17 mouse cellular contexts compared by ENCODE assay signal in the genomic region with DNA sequence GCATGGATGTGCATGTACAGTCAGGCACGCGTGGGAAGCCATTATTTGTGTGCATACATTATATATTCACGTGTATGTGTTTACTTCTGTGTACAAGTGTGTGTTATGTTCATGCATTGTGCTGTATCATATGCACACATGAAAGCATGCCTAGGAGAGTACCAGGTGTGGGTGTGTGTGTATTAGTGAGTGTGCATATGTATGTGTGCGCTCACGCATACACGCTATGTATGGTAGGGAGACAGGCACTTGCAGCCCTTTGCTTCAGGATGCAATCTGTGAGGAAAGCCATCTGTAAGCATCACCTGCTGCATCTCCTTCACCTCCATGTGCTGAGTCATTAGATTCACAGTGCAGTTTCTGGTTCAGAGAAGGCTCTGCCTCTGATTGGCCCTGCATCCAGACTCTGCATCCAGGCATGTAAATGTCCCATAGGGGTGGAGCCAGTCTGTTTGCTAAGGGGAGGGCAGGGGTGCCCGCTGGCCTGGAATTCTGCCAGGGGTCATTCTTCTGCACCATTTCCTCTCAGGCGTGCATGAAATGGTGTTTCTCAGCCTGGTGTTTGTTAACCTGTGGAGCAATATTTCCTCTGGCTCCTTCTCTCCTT. TPM values are rescaled to one million over a fixed set of nuclear protein-coding genes. Genes with fewer than 3 reads are reported as not detected.
DNase-seq lines count a peak whose midpoint lies in the region; ATAC-seq lines count a peak whose summit lies in the region.
"Had no signal": no experiment of that assay in that cellular context is flagged by ENCODE, and none has a peak within 500 bp of the region (broad histone marks: within the 10 kb centered on the region; RNA-seq: fewer than 3 reads in every experiment).

No protein-coding gene starts in this region.

- WGBS in hindbrain, embryonic 13.5 days: 82% methylated on average over 8 of the region's 8 CpGs
- WGBS in hindbrain, embryonic 10.5 days: 91% methylated on average over 8 of the region's 8 CpGs
- 86% methylated on average over 8 of the region's 8 CpGs for WGBS in hindbrain, embryonic 14.5 days
- WGBS in midbrain, embryonic 15.5 days: 86% methylated on average over 8 of the region's 8 CpGs

- peaks cover 11% of the 10 kb centered on the region; the same call in 1 of the 2 replicates for H3K9me3 ChIP-seq in hindbrain, embryonic 13.5 days
- H3K9me3 ChIP-seq in hindbrain, embryonic 10.5 days: peaks cover 46% of the 10 kb centered on the region
- peaks cover 8% of the 10 kb centered on the region for H3K9me3 ChIP-seq in hindbrain, embryonic 14.5 days (ENCODE audit: control insufficient read depth, low read length)
- H3K9me3 ChIP-seq in midbrain, embryonic 15.5 days: 0 out of 2 replicates have a peak, but pooled peaks cover under 1% of the 10 kb centered on the region

- H3K4me2 ChIP-seq in hindbrain, embryonic 13.5 days: no peak overlapping the region
- H3K4me2 ChIP-seq in hindbrain, embryonic 14.5 days (replicated peaks): no peak overlapping the region
- H3K4me2 ChIP-seq in midbrain, embryonic 15.5 days: no peak overlapping the region
- H3K4me2 ChIP-seq: embryonic facial prominence, embryonic 12.5 days; heart, embryonic 15.5 days; limb, embryonic 15.5 days; lung, embryonic 15.5 days; neural tube, embryonic 13.5 days had no signal

- DNase-seq in hindbrain, embryonic 10.5 days (ENCODE audit: low spot score): no peak
- DNase-seq in brain, adult 2 months (ENCODE audit: low read depth, low spot score): peak; percentile 50
- DNase-seq in hindbrain, embryonic 14.5 days (ENCODE audit: low spot score): no peak
- DNase-seq in ovary, postnatal 36 days (ENCODE audit: low spot score): no peak
- no peak for DNase-seq in left cerebral cortex, adult 11 months (ENCODE audit: low spot score)
- no peak for DNase-seq in urinary bladder, adult 2 months (ENCODE audit: low spot score)
- DNase-seq: adrenal gland, adult 8-10 months; gastrocnemius, postnatal 14 days had no signal

- no peak overlapping the region for H3K9ac ChIP-seq in hindbrain, embryonic 13.5 days
- no peak overlapping the region for H3K9ac ChIP-seq in hindbrain, embryonic 14.5 days
- no peak overlapping the region for H3K9ac ChIP-seq in midbrain, embryonic 15.5 days
- H3K9ac ChIP-seq: embryonic facial prominence, embryonic 12.5 days; heart, embryonic 15.5 days; limb, embryonic 15.5 days; lung, embryonic 15.5 days; neural tube, embryonic 13.5 days had no signal

- peaks cover 25% of the 10 kb centered on the region for H3K4me1 ChIP-seq in hindbrain, embryonic 13.5 days (replicated peaks)
- H3K4me1 ChIP-seq in hindbrain, embryonic 10.5 days (replicated peaks): no peaks in the 10 kb centered on the region
- 0 out of 2 replicates have a peak, but pooled peaks cover 7% of the 10 kb centered on the region for H3K4me1 ChIP-seq in hindbrain, embryonic 14.5 days (replicated peaks; ENCODE audit: control insufficient read depth, insufficient read depth, low read length)
- H3K4me1 ChIP-seq in midbrain, embryonic 15.5 days: peaks cover 12% of the 10 kb centered on the region; the same call in 1 of the 2 replicates
- H3K4me1 ChIP-seq: embryonic facial prominence, embryonic 12.5 days; heart, embryonic 15.5 days; limb, embryonic 15.5 days; lung, embryonic 15.5 days had no signal

- ATAC-seq in hindbrain, embryonic 13.5 days (ENCODE audit: low FRiP score): peak; percentile 54; the same call in 1 of the 2 replicates
- ATAC-seq in hindbrain, embryonic 14.5 days (ENCODE audit: low FRiP score): peak; percentile 21; the same call in 1 of the 2 replicates
- peak; percentile 33; the same call in 1 of the 2 replicates for ATAC-seq in midbrain, embryonic 15.5 days (replicated peaks)

- H3K27ac ChIP-seq in hindbrain, embryonic 13.5 days: no peak overlapping the region
- H3K27ac ChIP-seq in hindbrain, embryonic 10.5 days: no peak overlapping the region
- no peak overlapping the region for H3K27ac ChIP-seq in hindbrain, embryonic 14.5 days
- H3K27ac ChIP-seq in midbrain, embryonic 15.5 days: no peak overlapping the region
- H3K27ac ChIP-seq: embryonic facial prominence, embryonic 12.5 days; heart, embryonic 15.5 days; left cerebral cortex, adult 2 months; limb, embryonic 15.5 days; lung, embryonic 15.5 days; neural tube, embryonic 13.5 days had no signal

- peaks cover 20% of the 10 kb centered on the region for H3K36me3 ChIP-seq in hindbrain, embryonic 13.5 days
- H3K36me3 ChIP-seq in hindbrain, embryonic 10.5 days: peaks cover 9% of the 10 kb centered on the region; the same call in 1 of the 2 replicates
- H3K36me3 ChIP-seq in hindbrain, embryonic 14.5 days (replicated peaks; ENCODE audit: control insufficient read depth, insufficient read depth): no peaks in the 10 kb centered on the region
- H3K36me3 ChIP-seq in midbrain, embryonic 15.5 days (replicated peaks): no peaks in the 10 kb centered on the region
- H3K36me3 ChIP-seq: embryonic facial prominence, embryonic 12.5 days; heart, embryonic 15.5 days; limb, embryonic 15.5 days; lung, embryonic 15.5 days had no signal

- H3K27me3 ChIP-seq in hindbrain, embryonic 13.5 days: no peaks in the 10 kb centered on the region
- H3K27me3 ChIP-seq in hindbrain, embryonic 10.5 days (ENCODE audit: insufficient read depth, poor library complexity, severe bottlenecking): no peaks in the 10 kb centered on the region
- H3K27me3 ChIP-seq in hindbrain, embryonic 14.5 days (ENCODE audit: control insufficient read depth, insufficient read depth, low read length): no peaks in the 10 kb centered on the region
- H3K27me3 ChIP-seq in midbrain, embryonic 15.5 days (replicated peaks): no peaks in the 10 kb centered on the region
- H3K27me3 ChIP-seq: embryonic facial prominence, embryonic 12.5 days; heart, embryonic 15.5 days; limb, embryonic 15.5 days; lung, embryonic 15.5 days; neural tube, embryonic 13.5 days had no signal

- no peak overlapping the region for H3K4me3 ChIP-seq in hindbrain, embryonic 13.5 days
- no peak overlapping the region for H3K4me3 ChIP-seq in hindbrain, embryonic 10.5 days
- no peak overlapping the region for H3K4me3 ChIP-seq in hindbrain, embryonic 14.5 days (replicated peaks; ENCODE audit: low read length)
- no peak overlapping the region for H3K4me3 ChIP-seq in midbrain, embryonic 15.5 days
- H3K4me3 ChIP-seq: embryonic facial prominence, embryonic 12.5 days; heart, embryonic 15.5 days; left cerebral cortex, adult 2 months; limb, embryonic 15.5 days; lung, embryonic 15.5 days; neural tube, embryonic 13.5 days had no signal

RNA-seq across cellular contexts. Expression of a gene that starts 25.7 kb away (rescaled TPM):
- polyA plus RNA-seq in hindbrain, embryonic 13.5 days (2015; fragmentation: Nextera tagmentation; extraction: Ambion mirVana): 37.2 and 37.5 TPM in 2 replicates
- 7.0 and 8.7 TPM in 2 replicates for polyA plus RNA-seq in hindbrain, embryonic 10.5 days (2016; fragmentation: Nextera tagmentation; extraction: Ambion mirVana)
- 32.8 and 36.7 TPM in 2 replicates for polyA plus RNA-seq in hindbrain, embryonic 14.5 days (2014; fragmentation: Nextera tagmentation; extraction: Ambion mirVana)
- polyA plus RNA-seq in midbrain, embryonic 15.5 days (2015; fragmentation: Nextera tagmentation; extraction: Ambion mirVana): 58.8 and 63.9 TPM in 2 replicates
- polyA plus RNA-seq in urinary bladder, adult 2 months (2012; rRNA removed): 3.1 and 4.6 TPM in 2 replicates
- polyA plus RNA-seq: C2C12 had no signal
